Mouse (Mus musculus): Measurements from ENCODE around the gene Scaf11.
A peak's percentile ranks its signal among the peaks of the same experiment; 100 is the strongest.
"Not testable (repeated sequence)": the region's sequence is repeated elsewhere in the genome, so short reads cannot be mapped to it uniquely, and the experiment has no call there.

The Scaf11 gene

DNA sequence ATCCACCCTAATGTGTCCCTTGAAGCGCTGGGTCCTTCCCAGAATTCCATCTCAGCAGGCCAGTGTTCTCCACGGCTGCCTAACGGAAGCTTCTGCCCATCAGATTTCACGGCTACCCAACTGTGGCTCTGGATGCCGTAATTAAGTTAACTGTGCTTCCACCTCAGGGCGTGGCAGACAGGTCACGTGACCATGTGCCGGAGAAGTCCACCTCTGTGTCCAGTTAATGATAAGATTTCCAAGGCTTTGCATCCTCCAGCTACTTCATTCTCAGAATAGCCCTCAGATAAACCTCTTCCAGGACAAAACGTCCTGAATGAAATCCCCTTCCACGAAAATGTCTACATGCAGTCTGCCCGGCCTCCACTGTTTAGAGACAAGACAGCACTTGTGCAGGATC lies 4.4 kb upstream of the Scaf11 start:
- no peak for DNase-seq (ENCODE audit: low spot score)

GRCm38 (mm10) chr15:96463821-96464220 lies 3.2 kb upstream of the Scaf11 start:
- DNase-seq (ENCODE audit: low spot score), result no peak

GRCm38 (mm10) chr15:96462611-96463010 lies 2.0 kb upstream of the Scaf11 start:
- no peak for DNase-seq (ENCODE audit: low spot score)

DNA sequence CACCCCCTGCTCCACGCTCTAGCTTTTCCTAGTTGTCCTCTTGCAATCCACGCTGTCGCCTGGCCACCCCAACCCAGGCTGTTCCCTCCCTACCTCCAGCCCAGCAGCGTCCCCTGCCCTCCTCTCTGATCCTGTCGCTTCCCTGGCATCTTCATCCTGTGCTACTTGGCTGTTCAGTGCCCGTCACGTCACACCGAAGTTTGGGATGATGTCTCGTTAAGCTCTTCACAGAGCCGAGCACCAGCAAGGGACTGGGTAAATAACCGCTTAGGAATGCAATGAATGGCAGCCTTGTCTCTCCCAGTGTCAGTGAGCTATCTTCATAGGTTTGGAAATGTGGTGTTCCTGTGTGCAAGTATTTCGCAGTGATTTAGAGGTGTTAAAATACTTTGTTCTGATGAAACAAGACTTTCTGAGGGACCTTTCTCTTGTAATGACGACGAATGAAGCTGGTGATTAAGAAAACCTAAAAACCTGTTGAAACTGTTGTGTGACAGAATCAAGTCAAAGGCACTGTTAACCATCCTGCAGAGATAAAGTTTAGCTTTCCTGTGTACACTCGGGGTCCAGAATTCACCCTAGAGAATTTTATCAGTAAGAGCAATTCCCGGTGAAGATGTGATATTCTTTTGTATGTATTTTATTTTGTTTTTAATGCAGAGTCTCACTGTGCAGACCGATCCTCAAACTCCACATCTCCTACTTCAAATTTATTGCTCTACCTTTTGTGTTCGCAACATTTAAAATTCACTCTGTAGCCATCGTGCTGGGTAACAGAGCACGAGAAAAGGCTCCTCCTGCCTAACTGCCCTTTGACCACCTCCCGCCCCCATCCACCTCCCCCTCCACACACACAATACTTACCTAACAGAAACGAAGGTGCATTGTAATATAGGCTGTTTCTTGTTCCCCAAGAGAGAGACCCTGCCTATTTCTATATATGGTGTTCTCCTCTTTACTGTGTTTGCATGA lies 1.2 kb upstream of the Scaf11 start:
- peak; percentile 68 for DNase-seq (ENCODE audit: low spot score)

GRCm38 (mm10) chr15:96460451-96460729 lies 253 bp downstream of the Scaf11 start:
- no peak for DNase-seq (ENCODE audit: low spot score)

DNA sequence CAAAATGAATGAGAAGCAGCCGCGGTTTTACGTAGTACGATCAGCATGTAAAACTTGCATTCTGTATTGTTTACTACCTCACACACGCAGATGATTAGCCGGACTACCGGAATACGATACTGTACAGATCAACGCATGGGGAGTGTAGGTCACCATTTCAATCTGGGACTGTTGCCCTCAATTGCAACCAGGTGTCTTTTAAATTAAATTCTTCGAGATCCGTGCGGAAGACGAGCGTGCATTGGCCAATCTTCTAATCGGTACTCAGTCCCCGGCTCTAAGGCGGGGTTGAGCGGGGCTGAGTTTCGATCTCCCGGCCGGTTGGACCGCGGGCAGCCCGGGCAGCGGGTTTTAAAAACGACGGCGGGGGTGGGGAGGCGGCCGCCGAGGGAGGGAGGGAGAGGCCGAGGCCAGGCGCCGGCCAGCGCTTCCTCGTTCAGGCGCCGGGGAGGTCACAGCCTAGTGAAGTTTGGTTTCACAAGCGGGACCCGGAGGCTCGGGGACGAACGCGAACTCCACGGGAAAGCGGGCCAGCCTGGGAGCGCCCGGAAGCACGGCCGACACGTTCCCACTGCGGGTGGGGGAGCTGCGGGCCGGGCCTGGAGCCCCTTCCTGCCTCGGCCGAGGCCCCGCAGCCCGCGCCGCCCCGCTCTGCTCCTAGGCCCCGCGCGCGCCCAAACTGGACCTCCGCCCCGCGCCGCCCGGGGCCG lies 747 bp downstream of the Scaf11 start:
- DNase-seq (ENCODE audit: low spot score), result peak; percentile 69

GRCm38 (mm10) chr15:96458273-96458672 lies 2.4 kb downstream of the Scaf11 start:
- DNase-seq (ENCODE audit: low spot score), result no peak

- no peak for DNase-seq (ENCODE audit: low spot score)
These were observed 3.3 kb downstream of the Scaf11 start for GRCm38 (mm10) chr15:96457338-96457664.

DNA sequence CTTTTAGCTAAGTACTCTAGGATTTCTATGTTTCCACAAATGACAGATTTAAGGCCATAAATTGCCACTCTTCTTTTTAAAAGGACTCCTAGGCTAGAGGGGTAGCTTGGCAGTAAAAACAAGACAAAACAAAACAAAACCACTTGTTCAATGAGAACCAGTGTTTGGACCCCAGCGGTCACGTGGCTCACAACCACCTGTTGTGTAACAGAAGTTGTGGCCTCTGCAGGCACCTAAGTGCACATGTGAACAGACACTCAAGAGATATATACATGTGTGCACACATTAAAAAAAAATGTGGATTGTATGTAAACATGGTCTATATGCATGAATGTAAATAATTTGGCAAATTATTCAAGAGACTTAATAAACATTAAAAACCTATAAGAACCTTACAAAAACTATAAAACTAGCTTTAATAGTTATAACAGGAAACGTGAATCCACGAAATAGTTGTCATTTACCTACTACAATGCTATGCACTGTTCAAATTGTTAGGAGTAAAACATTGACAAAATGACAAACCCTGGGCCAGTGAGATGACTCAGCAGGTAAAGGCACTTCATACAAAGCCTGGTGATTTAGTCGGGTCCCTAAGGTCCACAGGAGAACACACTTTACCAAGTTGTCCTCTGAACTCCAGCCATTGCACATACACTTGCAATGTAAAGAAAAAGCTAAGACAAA lies 3.8 kb downstream of the Scaf11 start:
- no peak for DNase-seq (ENCODE audit: low spot score)

- DNase-seq (ENCODE audit: low spot score), result no peak
These were observed 4.9 kb downstream of the Scaf11 start for GRCm38 (mm10) chr15:96455595-96456214.

DNA sequence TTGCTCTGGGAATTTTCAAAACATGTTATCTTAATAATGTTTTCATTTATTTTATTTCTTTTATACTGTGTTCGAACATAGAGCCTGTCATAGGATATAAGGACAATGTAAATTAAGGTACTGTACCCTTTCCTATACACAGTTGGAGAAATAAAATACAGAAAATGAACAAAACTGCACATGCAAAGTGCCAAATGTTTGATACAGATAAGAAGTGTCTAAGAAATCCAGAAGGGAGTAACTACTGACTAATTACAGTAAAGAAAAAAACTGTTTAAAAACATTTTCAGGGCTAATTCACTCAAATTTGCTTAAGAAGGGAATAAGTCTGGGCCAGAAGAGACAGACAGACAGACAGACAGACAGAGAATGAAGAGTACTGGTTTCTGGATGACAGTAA lies 7.3 kb downstream of the Scaf11 start:
- DNase-seq (ENCODE audit: low spot score), result no peak

- no peak for DNase-seq (ENCODE audit: low spot score)
These were observed 11.9 kb downstream of the Scaf11 start for GRCm38 (mm10) chr15:96448656-96449299.

- DNase-seq (ENCODE audit: low spot score), result no peak
These were observed 13.9 kb downstream of the Scaf11 start for GRCm38 (mm10) chr15:96446785-96447184.

DNA sequence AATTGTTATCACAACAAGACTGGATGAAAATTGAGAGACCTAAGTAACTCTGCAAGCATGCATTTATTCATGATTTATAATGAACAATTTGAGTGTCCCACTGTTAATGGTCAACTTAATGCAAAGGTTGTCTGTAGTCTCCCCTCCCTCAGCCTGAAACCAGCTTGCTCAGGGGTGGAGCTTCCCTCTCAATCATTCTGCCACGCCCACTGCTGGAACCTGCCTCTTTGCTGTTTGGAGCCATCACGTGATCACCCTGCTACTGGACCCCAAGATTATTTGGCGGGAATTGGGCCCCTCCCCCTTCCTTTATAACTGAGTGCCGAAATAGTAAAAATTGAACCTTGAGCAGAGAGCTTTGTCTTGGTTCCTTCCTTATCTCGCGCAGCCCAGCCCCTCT lies 19.2 kb downstream of the Scaf11 start:
- not testable (repeated sequence) for DNase-seq (ENCODE audit: low spot score)

DNA sequence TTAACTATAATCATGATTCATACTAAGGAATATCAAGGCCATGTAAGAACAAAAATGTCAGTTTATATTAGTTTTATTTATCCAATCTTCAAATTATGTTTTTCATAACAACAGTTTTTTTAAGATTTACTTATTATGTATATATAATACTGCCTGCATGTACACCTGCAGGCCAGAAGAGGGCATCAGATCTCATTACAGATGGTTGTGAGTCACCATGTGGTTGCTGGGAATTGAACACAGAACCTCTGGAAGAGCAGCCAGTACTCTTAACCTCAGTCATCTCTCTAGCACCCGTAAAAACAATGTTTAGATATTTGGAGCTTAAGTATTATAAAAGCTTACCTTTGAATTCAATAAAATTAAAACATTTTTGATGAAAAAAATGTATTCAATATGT lies 26.4 kb downstream of the Scaf11 start:
- no peak for DNase-seq (ENCODE audit: low spot score)

DNA sequence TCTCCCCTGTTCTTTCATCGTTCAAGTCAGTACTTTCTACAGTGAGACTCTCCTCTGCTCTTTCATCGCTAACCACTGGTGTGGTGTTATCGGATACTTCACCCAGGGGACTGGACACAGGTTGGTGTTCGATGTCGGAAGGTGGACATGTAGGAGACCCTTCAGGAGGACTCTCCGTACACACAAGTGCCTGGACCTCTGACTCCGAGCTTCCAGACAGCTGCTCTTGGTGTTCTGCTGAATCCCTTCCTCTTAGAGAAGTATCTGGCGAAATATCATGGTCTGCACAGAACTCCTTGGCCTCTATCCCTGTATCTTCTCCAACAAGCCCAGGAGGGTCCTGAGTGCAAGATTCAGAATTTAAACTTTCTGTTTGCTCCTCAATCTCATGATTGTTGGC lies 40.7 kb downstream of the Scaf11 start:
- no peak for DNase-seq (ENCODE audit: low spot score)

DNA sequence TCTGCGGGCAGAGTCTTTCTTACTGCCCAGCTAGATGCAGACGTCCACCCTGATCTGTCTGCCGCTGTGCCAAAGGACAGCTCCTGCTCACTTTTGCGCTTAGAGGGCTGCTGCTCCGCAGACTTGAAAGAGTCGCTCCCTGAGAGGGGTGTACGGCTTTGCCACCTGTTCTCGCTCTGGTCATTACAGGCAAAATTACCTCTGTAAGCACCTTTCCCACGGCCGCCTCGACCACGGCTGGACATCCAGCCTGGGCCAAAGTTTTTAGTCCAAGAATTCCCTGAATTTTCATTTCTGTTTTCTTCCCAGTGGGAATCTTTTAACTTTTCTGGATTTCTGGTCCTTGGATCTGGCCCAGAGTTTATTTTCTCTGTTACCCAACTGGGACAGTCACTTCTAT lies 42.5 kb downstream of the Scaf11 start:
- no peak for DNase-seq (ENCODE audit: low spot score)

DNA sequence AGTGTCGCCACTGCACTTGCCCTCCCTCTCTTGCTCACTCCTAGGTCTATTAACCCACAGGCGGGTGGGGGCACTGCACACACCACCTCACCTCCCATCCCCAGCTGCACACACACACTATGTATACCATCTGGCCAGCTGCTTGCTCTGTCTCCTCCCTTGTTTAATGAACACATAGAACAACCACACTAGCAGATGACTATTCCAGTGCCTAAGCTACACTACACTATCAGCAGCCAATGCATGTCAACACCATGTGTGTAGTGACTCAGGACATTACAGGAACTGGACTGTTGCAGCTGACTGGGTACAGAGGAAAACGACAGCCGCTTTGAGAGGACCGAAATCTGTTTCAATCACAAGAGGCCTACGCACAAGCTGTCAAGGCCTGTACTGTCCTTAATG lies 51.9 kb downstream of the Scaf11 start:
- peak; percentile 4 for DNase-seq (ENCODE audit: low spot score)

DNA sequence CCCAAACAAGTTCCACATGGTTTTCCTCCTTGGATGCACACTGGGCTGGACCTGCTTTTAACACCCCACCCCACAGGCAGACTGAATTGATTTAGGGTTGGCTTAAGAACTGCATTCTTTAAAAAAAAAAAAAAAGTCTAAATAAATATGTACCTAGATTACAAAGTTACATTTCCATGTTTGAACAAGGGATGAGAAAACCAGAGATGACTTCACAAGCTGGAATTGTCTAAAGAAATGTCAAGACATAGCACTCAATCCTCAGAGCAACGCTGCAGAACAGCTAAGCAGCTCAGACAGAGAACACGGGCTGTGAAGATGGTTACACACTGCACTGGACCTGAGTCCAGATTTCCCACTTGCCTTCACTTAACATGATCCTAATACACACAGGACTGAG lies 53.5 kb downstream of the Scaf11 start:
- no peak for DNase-seq (ENCODE audit: low spot score)

DNA sequence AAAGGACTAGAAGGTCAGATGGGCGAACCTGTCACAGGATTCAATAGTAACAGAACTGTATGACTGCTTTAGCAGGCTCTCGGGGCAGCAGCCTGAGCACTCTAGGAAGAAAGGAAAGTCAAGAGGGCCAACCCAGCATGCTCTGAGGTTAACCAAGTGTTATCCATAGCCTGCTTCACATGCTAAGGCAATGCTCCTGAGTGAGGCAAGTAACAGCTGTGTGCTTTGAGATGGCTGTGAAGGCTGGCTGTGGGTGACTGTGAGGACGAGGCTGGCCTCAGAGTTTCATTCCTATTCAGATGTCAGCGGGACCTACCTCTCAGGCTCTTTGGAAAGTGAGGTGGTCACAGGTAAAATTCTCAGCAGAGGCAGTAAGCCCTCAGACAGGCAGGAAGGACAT lies 54.4 kb downstream of the Scaf11 start:
- DNase-seq (ENCODE audit: low spot score), result no peak

DNA sequence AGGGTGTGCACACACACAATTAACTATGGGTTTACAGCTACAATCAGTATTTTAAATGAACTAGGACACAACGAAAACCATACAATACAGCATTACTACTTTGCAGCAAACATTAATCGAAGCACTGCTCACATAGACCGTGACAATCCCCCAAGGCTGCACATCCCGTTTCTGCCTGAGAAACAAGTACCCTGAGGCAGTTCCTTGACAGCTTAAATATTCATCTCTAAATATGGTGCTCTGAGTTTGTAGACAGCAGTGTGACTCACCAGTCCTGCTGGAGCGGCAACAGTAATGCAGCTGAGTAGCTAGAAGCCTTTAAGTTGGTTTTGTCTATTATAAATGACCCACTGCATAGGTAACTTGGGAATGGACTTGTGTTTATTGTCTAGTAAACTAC lies 55.1 kb downstream of the Scaf11 start:
- DNase-seq (ENCODE audit: low spot score), result no peak

DNA sequence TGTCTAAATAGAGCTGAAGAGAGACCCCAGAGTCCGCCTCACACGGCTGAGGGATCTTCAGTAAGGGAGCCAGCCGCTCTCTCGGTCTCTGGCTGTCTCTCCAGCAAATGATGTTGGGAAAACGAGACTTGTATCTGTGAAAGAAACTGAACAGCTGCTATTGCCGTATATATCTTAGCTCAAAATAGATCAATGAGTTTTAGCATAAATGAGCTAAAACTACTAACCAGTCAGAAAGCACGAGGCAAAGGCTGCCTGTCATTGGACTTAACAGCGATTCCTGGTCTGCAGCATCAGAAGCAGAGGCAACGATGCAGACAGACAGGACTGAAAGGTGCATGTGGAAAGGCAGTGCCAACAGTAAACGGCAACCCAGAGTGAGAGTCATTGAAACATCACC lies 62.3 kb downstream of the Scaf11 start:
- no peak for DNase-seq (ENCODE audit: low spot score)
